Mouse (Mus musculus) heart, postnatal 36 days (tissue): ENCODE measurements around the gene Matn3. TPM values are rescaled to one million over a fixed set of nuclear protein-coding genes. Genes with fewer than 3 reads are reported as not detected.
A peak's percentile ranks its signal among the peaks of the same experiment; 100 is the strongest.

Experiments used
- DNase-seq, 2 experiments: peaks; one replicate each; pipeline ENCODE4 v3.0.0; 2021 to 2022
- intact Hi-C: fragments of 180-260 bp; cut with DNase I; formaldehyde crosslinking; loops from one replicate; pipeline ENCODE4 v1.15.1; 2025
- total RNA-seq, 2 experiments: library from RNA; stranded (reverse); gene quantifications; 2 replicates each; pipeline ENCODE4 v1.2.3; 2021

Gene Matn3
- total RNA-seq, 2 experiments from 2014 or later, result not detected

DNA sequence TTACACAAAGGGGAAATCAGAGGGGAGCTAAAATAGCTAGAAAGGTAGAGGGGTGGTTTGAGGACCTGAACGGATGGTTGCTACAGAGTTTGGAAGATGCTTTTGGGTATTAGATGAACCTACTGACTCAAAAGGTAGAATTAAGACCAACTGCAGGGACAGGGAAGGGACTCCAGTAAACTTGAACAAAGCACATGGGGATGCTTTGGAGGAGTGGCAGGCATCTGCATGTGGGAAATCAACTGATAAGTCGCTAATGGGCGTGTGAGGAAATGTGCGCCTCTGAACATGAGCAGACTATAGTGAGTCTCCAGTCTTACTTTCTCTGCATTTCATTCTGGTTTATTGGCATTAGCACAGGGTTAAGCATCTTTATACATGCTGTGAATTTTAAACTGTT is 16.6 kb upstream of the Matn3 start:
- intact Hi-C loops, result no loop called here
- no peak for DNase-seq

DNA sequence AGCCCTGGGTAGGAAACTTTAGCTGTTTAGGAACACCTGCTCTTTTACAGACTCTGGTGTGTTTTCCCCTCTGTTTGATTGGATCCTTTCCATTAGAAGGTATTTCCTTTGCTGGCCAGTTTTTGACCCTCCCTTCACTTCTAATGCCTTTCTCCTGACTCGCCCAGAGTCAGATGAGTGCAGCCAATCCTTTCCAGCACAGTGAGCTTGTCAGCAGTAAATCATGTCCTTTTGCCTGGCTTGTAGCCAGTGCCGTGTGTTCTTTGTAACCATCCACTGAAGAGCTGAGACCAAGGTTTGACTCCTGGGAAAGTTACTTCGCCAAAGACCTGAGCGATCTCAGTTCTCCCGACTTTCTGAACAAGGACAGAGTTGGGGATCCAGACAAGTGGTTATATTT is 12.4 kb upstream of the Matn3 start:
- DNase-seq, result no peak
- intact Hi-C loops, result no loop called here

DNA sequence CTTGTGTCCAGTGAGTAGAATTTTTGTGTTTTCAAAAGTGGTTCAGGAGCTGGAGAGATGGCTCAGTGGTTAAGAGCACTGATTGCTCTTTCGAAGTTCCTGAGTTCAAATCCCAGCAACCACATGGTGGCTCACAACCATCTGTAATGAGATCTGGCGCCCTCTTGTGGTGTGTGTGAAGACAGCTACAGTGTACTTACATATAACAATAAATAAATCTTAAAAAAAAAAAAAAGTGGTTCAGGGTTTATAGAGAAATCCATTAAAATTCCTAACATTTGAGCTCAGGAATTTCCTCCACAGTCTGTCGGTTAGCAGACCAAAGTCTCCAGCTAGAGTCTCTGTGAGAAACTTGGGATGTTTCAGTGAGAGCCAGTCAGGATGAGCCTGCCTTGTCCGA is 11.5 kb upstream of the Matn3 start:
- intact Hi-C loops, result loop anchor here (2.0 kb wide), 1 partner anchor 47 kb away; no protein-coding TSS in a partner anchor
- peak in 1 of 2 experiments; percentile 41 for DNase-seq

DNA sequence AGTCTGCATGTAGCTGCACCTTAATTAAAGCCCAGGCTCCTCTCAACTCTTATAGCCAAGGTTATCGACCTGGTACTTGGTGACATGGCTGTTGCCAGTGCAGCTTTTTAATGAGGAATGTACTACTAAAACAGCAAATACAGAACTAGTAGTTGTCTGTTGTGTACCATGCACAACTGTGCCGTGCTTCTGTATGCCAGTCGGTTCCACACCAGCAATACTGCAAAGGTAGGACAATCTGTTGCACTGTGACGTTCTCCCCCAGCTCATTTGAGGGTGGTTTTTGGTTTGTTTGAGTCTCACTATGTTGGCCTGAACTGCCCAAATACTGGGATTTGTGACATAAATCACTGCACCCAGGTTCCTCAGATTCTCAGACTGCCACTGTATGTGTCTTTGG is 8.2 kb upstream of the Matn3 start:
- intact Hi-C loops, result no loop called here
- DNase-seq, result no peak

DNA sequence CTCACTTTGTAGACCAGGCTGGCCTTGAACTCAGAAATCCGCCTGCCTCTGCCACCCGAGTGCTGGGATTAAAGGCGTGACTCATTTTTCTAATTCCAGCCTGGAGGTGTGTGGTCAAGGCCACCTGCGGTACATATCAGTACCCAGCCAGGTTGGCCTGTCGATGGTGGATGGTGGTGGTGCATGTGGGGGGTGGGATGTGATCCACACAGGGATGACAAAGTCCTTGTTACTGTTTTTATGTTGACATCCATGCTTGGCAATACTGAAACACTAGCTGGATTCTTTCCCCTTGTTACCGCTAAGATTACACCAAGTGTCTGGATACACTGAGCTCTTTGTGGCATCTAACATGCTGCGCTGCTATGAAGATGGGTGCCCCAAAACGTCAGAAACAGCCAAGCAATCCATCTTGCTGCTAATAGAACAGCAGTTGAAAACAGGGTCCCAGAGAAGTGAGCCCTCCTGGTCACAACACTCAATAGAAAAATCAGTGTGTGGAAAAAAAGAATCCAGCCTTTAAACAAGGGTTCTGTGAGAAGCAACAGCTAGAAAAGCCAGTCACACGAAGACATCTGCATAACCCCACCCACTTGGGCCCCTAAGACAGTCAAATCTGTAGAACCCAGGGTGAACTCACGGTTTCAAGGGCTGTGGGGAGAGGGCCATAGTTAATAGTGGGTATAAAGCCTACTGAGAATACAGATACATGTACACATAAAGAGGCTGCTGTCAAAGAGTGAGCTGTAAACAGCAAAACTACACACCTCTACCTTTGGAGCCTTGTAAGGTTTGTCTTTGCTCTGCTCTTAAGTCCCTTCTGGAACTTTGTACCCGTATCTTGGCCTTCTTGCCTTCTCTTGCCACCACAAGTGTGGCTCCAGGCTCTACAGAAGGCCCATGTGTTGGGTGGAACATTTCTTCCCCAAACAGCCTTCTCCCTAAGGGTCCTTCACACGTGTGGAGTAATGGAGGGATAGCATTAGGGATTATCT is 7.4 kb upstream of the Matn3 start:
- no peak for DNase-seq
- intact Hi-C loops, result no loop called here

DNA sequence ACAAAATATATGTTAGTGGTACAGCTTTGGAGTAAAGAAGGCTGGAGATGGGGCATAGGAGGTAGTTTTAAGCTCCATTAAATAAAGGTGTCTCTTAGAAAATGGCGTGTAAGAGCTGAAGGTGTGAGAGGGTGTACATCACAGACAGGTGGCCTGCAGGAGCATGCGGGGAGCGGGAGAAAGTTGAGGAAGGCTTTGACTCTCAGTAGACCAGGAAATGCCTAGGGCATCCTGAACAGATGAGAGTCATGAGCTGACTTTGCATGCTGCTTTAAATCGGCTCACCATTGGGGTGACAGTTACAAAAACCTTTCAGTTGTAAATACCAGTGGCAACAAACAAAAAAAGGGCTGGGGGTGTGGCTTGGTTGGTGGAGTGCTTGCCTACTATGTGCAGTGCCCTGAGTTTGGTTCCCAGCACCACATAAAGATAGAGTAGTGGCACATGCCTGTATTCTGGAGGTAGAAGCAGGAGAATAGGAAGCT is 6.6 kb upstream of the Matn3 start:
- DNase-seq, result no peak
- intact Hi-C loops, result no loop called here

DNA sequence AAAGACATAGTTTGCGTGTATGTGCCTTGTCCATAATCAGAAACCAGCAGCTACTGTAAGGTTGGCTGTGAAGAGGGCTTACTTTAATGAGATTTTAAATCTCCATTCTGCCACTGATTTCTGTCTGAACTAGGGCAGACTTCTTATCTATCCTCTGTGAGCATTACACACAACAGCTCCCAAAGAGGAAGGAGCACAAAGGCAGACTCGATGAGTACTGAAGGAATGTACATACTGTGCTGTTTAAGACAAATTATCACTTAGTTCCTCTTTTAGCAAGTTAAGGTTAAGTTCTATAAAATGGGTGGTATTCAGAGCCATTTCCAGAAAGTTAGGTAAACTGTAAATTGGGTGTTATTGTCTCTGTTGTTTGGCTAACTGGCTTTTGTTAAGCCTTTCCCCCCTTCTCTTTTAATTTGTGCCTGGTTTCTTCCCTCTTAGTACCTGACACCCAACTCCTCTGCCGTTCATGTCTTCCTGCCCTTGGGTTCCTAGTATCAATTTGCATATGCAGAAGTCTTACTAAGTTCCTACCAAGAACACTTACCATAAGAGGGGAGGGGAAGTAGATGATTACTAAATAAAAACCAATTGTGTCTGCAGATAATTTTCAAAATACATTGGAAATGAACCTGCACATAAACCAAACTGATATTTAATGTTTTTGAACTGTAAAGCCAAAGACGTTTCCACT is 5.9 kb upstream of the Matn3 start:
- no peak for DNase-seq
- intact Hi-C loops, result no loop called here

DNA sequence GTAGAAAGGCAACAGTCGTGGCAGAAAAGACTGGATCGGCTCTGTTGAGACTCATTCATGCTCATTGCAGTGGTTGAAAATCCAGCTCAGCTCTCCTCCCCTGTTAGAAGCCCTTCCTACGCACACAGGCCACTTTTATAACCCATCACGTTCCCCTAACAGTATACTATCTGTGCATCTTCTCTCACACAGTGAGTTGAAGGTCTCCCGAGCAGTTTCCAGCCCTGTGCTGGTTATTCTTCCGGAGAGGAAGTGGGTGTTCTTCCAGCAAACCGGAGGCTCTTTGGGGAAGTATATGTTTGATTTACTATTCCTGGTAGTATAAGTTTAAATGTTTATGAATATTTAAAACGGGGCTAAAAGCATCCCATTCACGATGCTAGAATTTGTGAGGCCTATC is 566 bp upstream of the Matn3 start:
- intact Hi-C loops, result no loop called here
- DNase-seq, result no peak

DNA sequence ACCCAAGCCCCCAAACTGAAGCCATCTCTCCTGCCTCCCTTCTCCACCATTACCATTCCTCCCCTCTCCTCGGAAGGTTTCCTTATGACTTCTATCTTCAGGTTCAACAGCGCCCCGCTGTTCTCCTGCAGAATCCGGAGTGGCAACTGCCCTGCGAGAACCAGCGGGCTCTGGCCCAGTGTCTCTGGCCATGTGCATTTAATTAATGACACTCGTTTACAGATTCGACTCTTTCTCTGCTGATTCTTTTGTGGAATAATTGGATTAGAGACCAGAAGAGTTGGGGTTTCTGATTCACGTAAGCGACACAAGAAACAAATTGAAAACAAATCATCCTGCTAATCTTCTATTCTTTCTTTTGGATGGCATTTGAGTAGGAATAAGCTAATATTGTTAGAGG is 5.4 kb downstream of the Matn3 start:
- intact Hi-C loops, result no loop called here
- DNase-seq, result no peak

DNA sequence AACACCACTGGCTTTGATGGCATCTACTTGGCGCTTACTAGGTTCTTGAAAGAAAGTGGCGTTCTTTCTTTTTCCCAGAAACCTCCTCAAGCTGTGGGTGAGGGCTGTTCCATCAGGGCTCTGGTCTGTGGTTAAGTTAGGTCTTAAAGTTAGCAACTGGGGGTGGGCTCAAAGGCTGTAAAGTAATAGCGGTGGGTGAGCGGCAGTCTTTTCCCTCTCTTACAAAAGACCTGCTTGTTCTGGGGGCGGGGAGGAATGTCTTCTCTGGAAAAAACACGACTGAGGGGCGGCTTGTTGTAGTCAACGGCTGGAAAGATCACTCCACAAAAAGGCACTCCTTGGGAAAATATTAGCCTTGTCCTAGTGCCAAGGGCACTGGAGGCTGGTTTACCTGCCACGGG is 6.4 kb downstream of the Matn3 start:
- intact Hi-C loops, result no loop called here

DNA sequence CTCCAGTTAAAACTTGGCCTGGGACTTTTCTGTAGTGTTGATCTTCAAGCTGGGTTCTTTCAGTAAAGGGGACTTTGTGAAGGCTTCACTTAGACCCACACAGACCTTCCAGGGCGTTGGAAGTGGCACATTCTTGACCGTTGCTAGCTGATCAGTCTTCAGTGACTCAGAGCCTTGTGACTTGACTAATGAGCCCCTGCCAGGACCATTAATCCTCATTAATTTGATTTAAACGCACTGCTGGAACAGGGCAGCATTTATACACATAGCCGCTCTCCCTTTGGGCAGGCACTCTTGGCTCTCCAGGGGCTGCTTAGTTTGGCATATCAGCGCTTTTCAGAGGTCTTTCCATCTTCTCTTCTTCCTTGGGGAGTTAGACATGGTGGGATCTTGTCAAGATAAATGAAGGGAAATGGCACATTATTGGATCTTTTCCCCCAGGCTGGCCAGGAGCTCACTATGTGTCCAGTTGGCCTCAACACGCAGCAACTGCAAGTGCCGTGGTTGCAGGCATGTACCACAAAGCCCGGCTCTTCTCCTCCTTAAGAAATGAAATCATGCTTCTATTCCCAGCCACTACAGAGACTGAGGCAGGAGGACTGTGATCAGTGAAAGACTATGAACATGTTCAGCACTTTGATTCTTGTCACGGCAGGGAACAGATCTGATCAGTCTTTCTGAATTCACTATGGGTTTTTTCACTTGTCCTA is 14.0 kb downstream of the Matn3 start:
- no peak for DNase-seq
- intact Hi-C loops, result no loop called here

More for the DNA sequence above, 6.4 kb downstream of the Matn3 start:
- no peak for DNase-seq

DNA sequence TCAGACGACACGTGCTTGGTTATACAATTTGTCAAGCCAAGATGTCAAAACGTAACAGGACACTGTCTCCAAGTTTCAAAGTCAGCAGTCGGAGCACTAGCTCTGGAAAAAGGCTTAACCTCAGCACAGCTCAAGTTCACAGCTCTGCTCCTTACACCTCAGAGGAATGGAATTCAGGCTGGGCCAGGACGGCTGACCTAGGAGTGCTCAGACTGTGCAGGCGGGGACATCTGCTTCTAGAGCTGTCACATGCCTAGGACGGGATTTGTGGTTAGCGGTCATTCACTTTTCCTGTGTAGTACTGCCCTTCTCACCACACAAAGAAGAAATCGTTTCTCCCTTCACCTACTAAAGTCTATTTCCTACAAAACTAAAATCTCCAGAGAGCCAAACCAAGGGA is 22.1 kb downstream of the Matn3 start:
- DNase-seq, result peak; percentile 28 to 43
- intact Hi-C loops, result no loop called here

DNA sequence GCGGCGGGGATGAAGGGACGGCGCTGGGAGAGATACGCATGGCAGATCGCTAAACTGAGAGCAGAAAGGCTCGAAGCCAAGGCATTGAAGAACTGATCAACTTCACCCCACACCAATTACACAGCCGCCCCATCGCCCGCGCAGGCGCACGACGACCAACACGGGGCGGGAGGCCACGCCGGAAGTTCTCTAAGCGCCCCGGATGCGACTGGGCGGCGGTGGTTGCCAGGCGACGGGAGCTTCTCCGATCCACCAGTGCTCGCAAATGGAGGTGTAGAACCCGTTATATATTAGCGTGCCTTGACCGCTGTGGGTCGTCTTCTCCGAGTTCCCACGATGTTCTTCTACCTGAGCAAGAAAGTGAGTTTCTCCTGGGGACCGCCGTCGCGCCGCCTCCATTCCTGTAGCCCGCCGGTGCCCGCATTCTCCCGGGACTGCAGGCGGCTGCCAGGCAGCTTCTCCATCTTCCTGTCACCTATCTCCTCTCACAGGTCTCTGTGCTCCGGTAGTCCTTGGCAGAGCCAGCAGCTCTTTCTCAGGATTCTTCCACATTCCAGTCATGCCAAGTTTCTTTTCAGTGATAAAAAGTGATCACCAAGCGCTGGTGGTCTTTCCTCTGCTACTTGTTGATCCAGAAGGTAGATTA is 26.2 kb downstream of the Matn3 start, which contains the start of gene Wdr35:
Gene Wdr35, plus strand, starts transcription at position 73 of the 646 bp plus-strand sequence.
- intact Hi-C loops, result no loop called here
- DNase-seq, result peak; percentile 87

DNA sequence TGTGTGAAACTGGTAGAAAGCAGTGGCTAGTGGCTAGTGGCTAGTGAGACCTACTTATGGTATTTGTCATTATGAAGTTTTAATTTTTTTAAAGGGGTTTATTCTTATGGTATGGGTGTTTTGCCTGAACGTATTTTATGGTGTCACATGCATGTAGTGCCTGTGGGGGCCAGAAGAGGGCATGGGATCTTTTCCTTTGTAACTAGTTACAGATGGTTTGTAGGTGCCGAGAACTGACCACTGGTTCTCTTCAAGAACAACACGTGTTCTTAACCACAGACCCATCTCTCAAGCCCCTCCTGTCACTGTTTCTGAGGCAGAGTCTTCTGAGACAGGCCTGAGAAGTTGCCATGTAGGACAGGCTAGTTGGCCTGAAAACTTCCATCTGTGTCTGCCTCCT is 27.3 kb downstream of the Matn3 start:
- intact Hi-C loops, result no loop called here
- DNase-seq, result no peak

DNA sequence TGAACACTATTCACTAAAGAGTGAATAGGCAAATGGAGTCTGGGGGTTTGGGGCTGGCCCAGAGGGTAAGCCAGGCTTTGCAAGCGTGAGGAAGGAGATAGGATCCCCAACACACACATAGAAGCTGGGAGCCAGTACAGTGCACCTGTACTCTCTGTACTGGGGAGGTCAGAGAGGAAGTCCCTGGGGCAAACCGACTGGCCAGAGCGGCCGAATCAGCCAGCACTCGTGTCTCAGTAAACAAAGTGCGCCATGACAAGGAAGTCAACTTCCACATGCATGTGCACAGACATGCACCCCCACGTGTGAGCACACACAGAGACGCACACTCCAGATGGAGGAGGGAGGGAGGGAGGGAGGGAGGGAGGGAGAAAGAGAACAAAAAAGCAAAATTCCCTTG is 45.5 kb downstream of the Matn3 start:
- intact Hi-C loops, result no loop called here
- DNase-seq, result peak in 1 of 2 experiments; percentile 11

DNA sequence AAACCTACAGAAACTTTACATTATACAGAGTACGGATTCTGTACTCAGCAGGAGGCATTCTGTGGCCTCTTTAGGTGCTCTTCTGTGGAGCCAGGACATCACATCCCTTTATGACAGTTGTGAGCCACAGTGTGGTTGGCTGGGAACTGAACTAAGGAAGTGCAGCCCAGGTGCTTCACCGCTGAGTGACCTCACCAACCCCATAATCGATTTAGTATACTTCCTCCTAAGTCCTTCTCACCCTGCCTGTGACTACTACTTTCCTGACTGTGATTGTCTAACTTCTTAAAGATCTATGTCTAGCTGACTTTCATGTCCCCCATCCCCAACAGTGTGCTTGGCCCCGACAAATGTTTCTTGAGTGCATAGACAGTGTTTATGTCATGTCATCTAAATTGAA is 50.6 kb downstream of the Matn3 start:
- no peak for DNase-seq
- intact Hi-C loops, result no loop called here

DNA sequence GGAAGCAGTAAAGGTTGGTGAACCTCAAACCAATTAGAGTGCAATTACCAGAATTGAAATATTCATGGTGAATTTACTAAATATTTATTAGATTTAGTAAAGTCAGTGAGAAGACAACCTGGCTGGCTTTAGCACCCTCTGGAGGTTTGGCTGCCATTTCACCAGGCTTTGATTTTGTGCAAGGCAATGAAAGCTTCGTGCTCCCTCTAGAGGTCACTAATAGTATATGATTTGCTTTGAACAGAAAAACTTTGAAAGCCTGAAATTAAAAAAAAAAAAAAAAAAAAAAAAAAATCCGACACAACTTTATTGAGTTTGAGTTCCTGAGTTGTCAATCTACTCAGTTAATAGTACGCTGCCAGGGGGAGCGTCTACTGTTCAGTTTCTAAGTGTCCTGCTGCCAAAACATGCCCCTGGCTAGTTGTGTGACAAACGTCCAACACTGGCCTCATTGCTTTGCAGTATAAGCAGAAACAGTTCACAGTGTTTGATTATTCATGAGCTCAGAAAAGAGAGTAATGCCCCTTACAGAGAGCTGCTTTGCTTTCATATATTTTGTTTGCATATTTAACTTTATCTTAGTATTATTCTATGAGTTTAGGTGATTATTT is 54.4 kb downstream of the Matn3 start:
- DNase-seq, result peak; percentile 31 to 49
- intact Hi-C loops, result loop anchor here (1.0 to 5.0 kb wide), 3 partner anchors 113 to 305 kb away; partner anchors contain the start of gene Sdc1

DNA sequence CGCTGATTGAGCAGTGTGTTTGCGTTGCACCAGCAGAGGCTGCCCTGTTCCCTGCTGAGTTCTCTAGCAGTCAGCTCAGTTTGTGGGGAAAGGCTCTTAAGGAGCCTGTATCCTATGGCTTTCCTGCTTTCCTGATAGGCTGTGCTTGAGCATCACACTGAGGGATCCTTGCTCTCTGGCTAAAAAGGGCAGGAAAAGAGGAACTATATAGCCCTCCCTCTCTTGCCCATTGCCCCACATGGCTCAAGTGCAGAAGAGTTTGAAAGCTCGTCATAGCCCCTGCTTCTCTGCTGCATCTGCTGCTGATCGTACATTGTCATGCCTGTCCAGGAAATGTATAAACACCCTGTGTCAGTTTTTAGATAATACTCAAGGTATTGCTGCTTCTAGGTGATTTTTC is 59.4 kb downstream of the Matn3 start:
- intact Hi-C loops, result no loop called here
- no peak for DNase-seq

DNA sequence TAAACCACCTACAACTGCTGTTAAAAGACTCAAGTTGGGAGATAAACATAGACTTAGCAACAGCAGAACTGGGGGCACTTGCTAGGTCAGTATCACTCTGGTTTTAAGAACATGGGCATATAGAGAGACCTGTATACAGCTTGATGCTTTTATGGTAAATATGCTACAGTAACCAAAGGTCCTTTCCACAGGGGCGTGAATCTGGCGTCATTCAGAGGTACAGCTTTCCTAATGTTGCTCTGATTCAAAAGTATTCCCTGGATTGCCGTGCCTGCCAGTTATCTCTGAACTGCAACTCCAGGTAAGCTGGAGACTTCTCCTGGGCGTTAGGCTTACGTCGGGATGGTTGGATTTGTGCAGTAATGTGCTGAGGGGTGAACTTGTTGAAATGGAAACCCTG is 60.1 kb downstream of the Matn3 start:
- intact Hi-C loops, result no loop called here

DNA sequence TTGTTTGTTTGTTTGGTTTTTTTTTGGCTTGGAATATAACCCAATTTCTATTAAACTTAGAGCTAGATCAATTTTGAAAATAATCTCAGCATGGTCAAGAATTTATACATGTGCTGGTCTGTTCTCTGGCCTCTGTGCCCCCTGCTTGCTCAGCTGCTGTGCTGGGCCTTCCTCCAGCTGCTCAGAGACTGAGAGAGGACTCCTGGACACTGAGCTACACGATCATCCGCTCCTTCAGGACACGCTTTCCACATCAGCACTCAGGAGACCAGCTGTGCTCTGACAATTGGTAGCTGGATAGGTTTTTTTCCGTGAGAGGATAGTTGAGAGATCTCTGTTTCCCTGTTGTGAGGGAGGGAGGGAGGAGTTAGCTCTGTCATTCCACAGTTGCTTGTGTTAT is 62.6 kb downstream of the Matn3 start:
- no peak for DNase-seq
- intact Hi-C loops, result no loop called here

More for the DNA sequence above, 60.1 kb downstream of the Matn3 start:
- no peak for DNase-seq
